Mouse (Mus musculus) ES-Bruce4 (cell line): ENCODE data around the gene Ankrd63.
"Not testable (repeated sequence)": the region's sequence is repeated elsewhere in the genome, so short reads cannot be mapped to it uniquely, and the experiment has no call there.

ENCODE experiments used
- CTCF ChIP-seq: IDR thresholded peaks from one replicate; pipeline ENCODE4 v1.8.1; 2011; ENCODE audit warnings: low read depth, low read length
- EP300 ChIP-seq: IDR thresholded peaks from 2 replicates; pipeline ENCODE4 v1.6.1; 2011; ENCODE audit warnings: low read depth, low read length; ENCODE audit not compliant: insufficient read depth
- POLR2A ChIP-seq: IDR thresholded peaks from one replicate; pipeline ENCODE4 v1.8.1; 2011; ENCODE audit warnings: low read length; ENCODE audit not compliant: insufficient read depth

GRCm38 (mm10) chr2:118650697-118651096 lies 53.1 kb downstream of the Ankrd63 start:
- not testable (repeated sequence) for TF ChIP-seq POLR2A, CTCF, EP300
